Mouse (Mus musculus) bone marrow, adult 2 months (tissue): Measurements from ENCODE around the gene Zfp592.

Source experiments
- CTCF ChIP-seq: fragments of 200-500 bp; IDR thresholded peaks from 2 replicates; pipeline ENCODE4 v1.5.1; 2011; ENCODE audit warnings: low read length, control low read depth; ENCODE audit not compliant: control insufficient read depth, insufficient read depth
- POLR2A ChIP-seq: fragments of 200-500 bp; IDR thresholded peaks from 2 replicates; pipeline ENCODE4 v1.6.1; 2011; ENCODE audit warnings: low read depth, mild to moderate bottlenecking, control low read depth, low read length, borderline replicate concordance; ENCODE audit not compliant: control insufficient read depth

DNA sequence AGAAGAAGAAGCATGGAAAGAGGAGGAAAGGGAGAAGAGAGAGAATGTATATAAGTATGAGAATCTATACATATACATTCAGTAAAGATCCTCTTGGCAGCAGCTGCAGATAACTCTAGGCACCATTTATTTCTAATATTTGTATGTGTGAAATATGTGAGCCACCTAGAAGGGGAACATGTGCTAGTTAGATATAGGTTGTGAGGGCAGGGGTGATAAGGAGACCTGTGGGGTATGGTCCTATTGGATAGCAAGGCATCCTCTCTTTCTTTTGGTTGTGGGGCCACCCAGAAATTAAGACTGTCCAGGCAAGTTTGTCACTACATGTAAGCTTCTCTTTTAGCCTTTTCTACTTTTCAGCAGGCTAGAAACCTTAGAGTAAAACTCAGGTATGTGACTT is 29.2 kb downstream of the Zfp592 start:
- TF ChIP-seq CTCF (no peak), POLR2A (no peak)
